Mouse (Mus musculus): ENCODE measurements around the gene Cep104.

Cep104 gene

GRCm38 (mm10) chr4:154005488-154005887 lies 30.5 kb downstream of the Cep104 start:
- no peak for DNase-seq

DNA sequence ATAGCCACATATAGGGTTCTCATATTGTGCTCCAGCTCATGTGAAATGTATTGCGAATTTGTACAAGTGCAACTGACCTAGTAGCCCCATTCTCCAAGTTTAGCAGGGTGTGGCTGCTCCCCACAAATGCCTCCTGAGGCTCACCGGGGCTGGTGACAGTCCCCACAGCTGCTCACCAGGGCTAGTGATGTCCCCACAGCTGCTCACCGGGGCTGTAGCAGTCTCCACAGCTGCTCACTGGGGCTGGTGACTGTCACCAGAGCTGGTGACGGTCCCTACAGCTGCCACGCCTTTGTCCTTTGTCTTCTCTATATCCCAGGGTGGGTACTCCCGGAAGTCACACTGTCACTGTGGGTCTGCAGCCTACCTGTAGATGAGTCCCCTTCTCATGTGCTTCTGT lies 31.3 kb downstream of the Cep104 start:
- DNase-seq = no peak

GRCm38 (mm10) chr4:154007759-154008158 lies 32.8 kb downstream of the Cep104 start:
- no peak for DNase-seq

DNA sequence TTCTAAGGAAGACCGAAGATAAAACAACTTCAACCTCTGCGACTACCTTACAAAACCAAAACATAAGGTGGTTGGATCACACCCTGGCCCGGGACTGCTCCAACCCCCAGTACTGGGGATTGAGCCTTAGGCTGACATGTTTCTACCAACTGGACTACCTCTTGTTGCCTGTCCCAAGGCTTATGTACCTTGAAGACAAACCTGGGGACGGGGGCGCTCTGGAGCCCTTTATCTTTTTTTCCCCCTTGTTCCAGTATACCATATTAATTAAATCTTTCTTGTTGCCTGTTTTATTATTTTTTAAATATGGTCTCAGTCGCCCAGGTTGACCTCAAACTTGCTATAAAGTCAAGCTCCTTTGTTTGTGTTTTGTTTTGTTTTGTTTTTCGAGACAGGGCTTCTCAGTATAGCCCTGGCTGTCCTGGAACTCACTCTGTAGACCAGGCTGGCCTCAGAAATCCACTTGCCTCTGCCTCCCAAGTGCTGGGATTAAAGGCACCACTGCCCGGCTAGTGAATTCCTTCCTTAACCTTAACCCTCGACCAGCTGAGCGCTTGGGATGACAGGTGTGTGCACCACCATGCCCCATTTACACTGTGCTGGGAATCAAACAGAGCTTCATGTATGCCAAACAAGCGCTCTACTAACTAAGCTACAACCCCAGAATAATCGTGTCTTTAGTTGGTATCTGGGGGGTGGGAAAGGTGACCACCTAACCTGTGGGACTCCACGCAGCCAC lies 36.1 kb downstream of the Cep104 start:
- DNase-seq = no peak

- DNase-seq = peak; percentile 86
Measured at GRCm38 (mm10) chr4:154011646-154012089, 36.7 kb downstream of the Cep104 start, which contains the start of gene Lrrc47. Lrrc47 (plus strand) TSS chr4:154011731.

GRCm38 (mm10) chr4:154012132-154012882 lies 37.3 kb downstream of the Cep104 start:
- DNase-seq = peak; percentile 38

GRCm38 (mm10) chr4:154015476-154015875 lies 40.5 kb downstream of the Cep104 start:
- DNase-seq = no peak

DNA sequence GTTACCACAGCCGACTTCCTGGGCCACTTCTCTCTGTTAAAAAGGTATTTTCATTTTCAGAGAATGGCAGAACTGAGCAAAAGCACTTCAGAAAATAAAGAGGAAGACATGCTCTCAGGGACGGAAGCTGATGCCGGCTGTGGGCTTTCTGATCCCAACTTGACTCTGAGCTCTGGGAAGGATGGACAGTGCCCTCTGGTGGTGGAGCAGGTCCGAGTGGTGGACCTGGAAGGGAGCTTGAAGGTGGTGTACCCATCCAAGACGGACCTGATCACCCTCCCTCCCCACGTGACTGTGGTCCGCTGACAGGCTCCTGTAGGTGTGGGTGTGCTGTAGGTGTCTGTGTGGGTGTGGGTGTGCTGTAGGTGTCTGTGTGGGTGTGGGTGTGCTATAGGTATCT lies 44.6 kb downstream of the Cep104 start:
- DNase-seq = no peak

DNA sequence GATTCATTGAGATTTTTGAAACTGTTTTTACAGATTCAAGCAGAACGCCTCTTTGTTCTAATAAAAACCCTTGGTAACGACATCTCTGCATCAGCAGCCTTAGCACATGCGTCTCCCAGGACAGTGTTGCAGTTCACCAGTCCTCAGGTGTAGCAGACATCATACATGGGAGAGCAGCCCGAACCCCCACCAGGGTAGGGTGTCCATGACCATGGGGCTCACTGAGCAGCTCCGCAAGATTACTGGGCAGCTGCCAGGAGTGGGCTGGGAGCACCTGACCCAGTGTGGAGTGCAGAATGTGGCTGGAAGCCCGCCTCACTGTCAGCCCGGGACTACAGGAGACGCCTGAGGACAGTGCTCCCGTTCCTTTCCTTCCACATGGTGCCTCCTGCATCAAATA lies 46.4 kb downstream of the Cep104 start:
- no peak for DNase-seq

GRCm38 (mm10) chr4:154022407-154022806 lies 47.4 kb downstream of the Cep104 start:
- no peak for DNase-seq

GRCm38 (mm10) chr4:154022844-154023243 lies 47.9 kb downstream of the Cep104 start:
- no peak for DNase-seq

GRCm38 (mm10) chr4:154023754-154024601 lies 49.0 kb downstream of the Cep104 start:
- DNase-seq = no peak

- no peak for DNase-seq
Measured at GRCm38 (mm10) chr4:154024729-154025521, 49.9 kb downstream of the Cep104 start.

GRCm38 (mm10) chr4:154025641-154026440 lies 50.8 kb downstream of the Cep104 start, which contains the start of gene Smim1:
Smim1 (minus strand) TSS chr4:154026230.
- DNase-seq = peak; percentile 59

DNA sequence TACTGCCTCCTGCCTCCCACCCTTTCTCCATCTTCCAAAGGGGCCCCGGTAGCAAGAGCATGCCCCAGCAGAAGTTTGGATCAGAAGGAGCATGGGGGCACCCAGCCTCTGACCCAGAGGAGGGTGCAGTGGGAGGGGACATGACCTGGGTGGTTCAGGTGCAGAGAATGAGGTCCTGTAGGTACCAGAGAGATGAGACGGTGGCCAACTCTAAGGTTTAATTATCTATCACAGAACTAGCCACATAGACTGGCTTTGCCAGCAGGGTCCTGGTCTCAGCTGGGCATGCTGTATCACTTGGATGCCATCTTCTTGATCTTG lies 51.4 kb downstream of the Cep104 start:
- no peak for DNase-seq

DNA sequence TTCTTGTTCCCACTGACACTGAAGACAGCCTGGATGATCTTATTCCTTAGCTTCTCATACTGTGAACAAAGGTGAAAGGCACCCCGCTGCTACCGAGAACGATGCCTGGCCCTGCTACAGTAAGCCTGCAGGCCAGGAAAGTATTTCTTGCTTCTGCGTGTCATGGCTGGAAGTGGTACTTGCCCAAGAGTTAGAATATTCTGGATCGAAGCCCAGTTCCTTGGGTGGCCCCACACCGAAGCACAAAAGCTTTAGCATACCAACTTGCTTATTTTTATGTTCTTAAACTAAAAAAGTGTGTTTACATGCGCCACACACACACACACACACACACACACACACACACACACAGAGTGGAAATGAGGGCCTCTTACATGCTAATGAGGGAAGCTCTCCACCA lies 53.1 kb downstream of the Cep104 start:
- DNase-seq = no peak

- no peak for DNase-seq
Measured at GRCm38 (mm10) chr4:154028646-154029045, 53.7 kb downstream of the Cep104 start.

GRCm38 (mm10) chr4:154037123-154037522 lies 62.1 kb downstream of the Cep104 start:
- DNase-seq = no peak

- DNase-seq = no peak
Measured at GRCm38 (mm10) chr4:154042577-154042976, 67.6 kb downstream of the Cep104 start, which contains the start of gene Ccdc27. Ccdc27 (minus strand) TSS chr4:154042677.

GRCm38 (mm10) chr4:154045837-154046236 lies 70.8 kb downstream of the Cep104 start:
- no peak for DNase-seq

GRCm38 (mm10) chr4:154051401-154051800 lies 76.4 kb downstream of the Cep104 start:
- no peak for DNase-seq

Measured in cerebellum, adult 11-12 months (tissue).